Mouse (Mus musculus): ENCODE measurements around the gene Dbh.

DNA sequence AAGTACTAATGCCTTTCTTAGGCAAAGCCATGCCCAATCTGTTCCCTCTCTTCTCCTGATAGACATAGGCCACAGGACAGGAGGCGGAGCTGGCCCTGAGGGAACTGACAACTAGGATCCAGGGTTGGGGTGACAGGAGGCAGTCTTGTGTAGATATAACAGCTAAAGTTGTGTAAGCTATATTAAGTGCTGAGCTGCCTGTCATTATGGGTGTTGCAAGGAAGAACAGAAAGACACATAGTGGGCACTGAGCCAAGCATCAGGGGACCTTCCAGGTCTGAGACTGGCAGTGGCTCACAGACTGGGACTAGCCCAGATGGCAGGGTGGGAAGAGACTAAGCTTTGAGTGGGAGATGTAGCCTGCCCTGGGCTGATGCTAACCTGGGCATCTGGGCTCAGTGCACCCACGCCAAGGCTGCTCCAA lies 53.1 kb downstream of the Dbh start:
- TF ChIP-seq CTCF (IDR thresholded peaks at IDR 0.05; ENCODE audit: extremely low read depth, insufficient read depth, insufficient read length, insufficient replicate concordance) (no peak), POLR2A (IDR thresholded peaks at IDR 0.05; ENCODE audit: low read depth, low read length) (no peak)

All from spleen, adult 2 months (tissue).